Mouse (Mus musculus): Measurements from ENCODE around the gene Phospho1.

- TF ChIP-seq CTCF (IDR thresholded peaks at IDR 0.05; ENCODE audit: low read depth, low read length) (no peak), TAL1 (conservative IDR thresholded peaks at IDR 0.05; ENCODE audit: low read depth, low read length) (no peak), POLR2AphosphoS5 (IDR thresholded peaks at IDR 0.05; ENCODE audit: insufficient replicate concordance, low read depth, low read length) (no peak), GATA1 (IDR thresholded peaks at IDR 0.05; ENCODE audit: borderline replicate concordance, low read length) (no peak), GATA2 (IDR thresholded peaks at IDR 0.05; ENCODE audit: borderline replicate concordance, low read depth, low read length) (no peak)
Measured at GRCm38 (mm10) chr11:95822437-95822836, 1.9 kb upstream of the Phospho1 start.

Data from G1E (cell line).